8 mouse cellular contexts compared by ENCODE assay signal in genomic region chr14:21659652-21660051, GRCm38 (mm10). TPM values are rescaled to one million over a fixed set of nuclear protein-coding genes. Genes with fewer than 3 reads are reported as not detected.
DNase-seq lines count a peak whose midpoint lies in the region; ATAC-seq lines count a peak whose summit lies in the region.

No protein-coding gene starts in this region.

- H3K27me3 ChIP-seq in forebrain, embryonic 12.5 days, result no peaks in the 10 kb centered on the region
- no peaks in the 10 kb centered on the region for H3K27me3 ChIP-seq in hindbrain, embryonic 14.5 days (ENCODE audit: control insufficient read depth, insufficient read depth, low read length)
- H3K27me3 ChIP-seq in limb, embryonic 13.5 days, result no peaks in the 10 kb centered on the region
- H3K27me3 ChIP-seq in midbrain, embryonic 15.5 days (replicated peaks), result no peaks in the 10 kb centered on the region

- 27% methylated on average over 5 of the region's 5 CpGs for WGBS in forebrain, embryonic 12.5 days
- 25% methylated on average over 5 of the region's 5 CpGs for WGBS in hindbrain, embryonic 14.5 days
- 14% methylated on average over 5 of the region's 5 CpGs for WGBS in limb, embryonic 13.5 days
- WGBS in midbrain, embryonic 15.5 days, result 24% methylated on average over 5 of the region's 5 CpGs

- DNase-seq in right cerebral cortex, adult 18-20 months, result peak; percentile 63
- DNase-seq in right cerebral cortex, postnatal 25 days, result no peak
- peak; percentile 52 for DNase-seq in c-Kit-positive CD71-positive TER-119-positive erythroid progenitor cells, embryonic 14.5 days (ENCODE audit: low spot score)
- peak; percentile 75 for DNase-seq in hindbrain, embryonic 14.5 days (ENCODE audit: low spot score)
- peak; percentile 78 for DNase-seq in testis, postnatal 10 days (ENCODE audit: low spot score)

- H3K4me2 ChIP-seq in forebrain, embryonic 12.5 days, result no peak overlapping the region
- no peak overlapping the region for H3K4me2 ChIP-seq in hindbrain, embryonic 14.5 days (replicated peaks)
- no peak overlapping the region for H3K4me2 ChIP-seq in limb, embryonic 13.5 days (replicated peaks)
- H3K4me2 ChIP-seq in midbrain, embryonic 15.5 days, result no peak overlapping the region

- peak; percentile 86 for ATAC-seq in forebrain, embryonic 12.5 days (ENCODE audit: low FRiP score)
- ATAC-seq in hindbrain, embryonic 14.5 days (ENCODE audit: low FRiP score), result peak; percentile 77
- peak; percentile 78 for ATAC-seq in limb, embryonic 13.5 days (ENCODE audit: low FRiP score, low read depth)
- peak; percentile 84 for ATAC-seq in midbrain, embryonic 15.5 days (replicated peaks)

- H3K9me3 ChIP-seq in forebrain, embryonic 12.5 days, result no peaks in the 10 kb centered on the region
- no peaks in the 10 kb centered on the region for H3K9me3 ChIP-seq in hindbrain, embryonic 14.5 days (ENCODE audit: control insufficient read depth, low read length)
- no peaks in the 10 kb centered on the region for H3K9me3 ChIP-seq in limb, embryonic 13.5 days
- no peaks in the 10 kb centered on the region for H3K9me3 ChIP-seq in midbrain, embryonic 15.5 days

- H3K36me3 ChIP-seq in forebrain, embryonic 12.5 days (replicated peaks), result peaks cover 60% of the 10 kb centered on the region
- H3K36me3 ChIP-seq in hindbrain, embryonic 14.5 days (replicated peaks; ENCODE audit: control insufficient read depth, insufficient read depth), result peaks cover 41% of the 10 kb centered on the region
- H3K36me3 ChIP-seq in limb, embryonic 13.5 days, result peaks cover 58% of the 10 kb centered on the region
- H3K36me3 ChIP-seq in midbrain, embryonic 15.5 days (replicated peaks), result peaks cover 3% of the 10 kb centered on the region; the same call in 1 of the 2 replicates

- peaks cover 23% of the 10 kb centered on the region for H3K4me1 ChIP-seq in forebrain, embryonic 12.5 days
- no peaks in the 10 kb centered on the region for H3K4me1 ChIP-seq in hindbrain, embryonic 14.5 days (replicated peaks; ENCODE audit: control insufficient read depth, insufficient read depth, low read length)
- peaks cover 44% of the 10 kb centered on the region for H3K4me1 ChIP-seq in limb, embryonic 13.5 days
- H3K4me1 ChIP-seq in midbrain, embryonic 15.5 days, result peaks cover 8% of the 10 kb centered on the region; the same call in 1 of the 2 replicates

- no peak overlapping the region for H3K9ac ChIP-seq in forebrain, embryonic 12.5 days
- H3K9ac ChIP-seq in hindbrain, embryonic 14.5 days, result no peak overlapping the region
- H3K9ac ChIP-seq in limb, embryonic 13.5 days, result no peak overlapping the region
- H3K9ac ChIP-seq in midbrain, embryonic 15.5 days, result no peak overlapping the region

- no peak overlapping the region for H3K4me3 ChIP-seq in forebrain, embryonic 12.5 days (replicated peaks)
- H3K4me3 ChIP-seq in hindbrain, embryonic 14.5 days (replicated peaks; ENCODE audit: low read length), result no peak overlapping the region
- no peak overlapping the region for H3K4me3 ChIP-seq in limb, embryonic 13.5 days
- H3K4me3 ChIP-seq in midbrain, embryonic 15.5 days, result no peak overlapping the region

- H3K27ac ChIP-seq in forebrain, embryonic 12.5 days, result peak overlapping the region; percentile 42; the same call in 1 of the 2 replicates
- H3K27ac ChIP-seq in hindbrain, embryonic 14.5 days, result no peak overlapping the region
- no peak overlapping the region for H3K27ac ChIP-seq in limb, embryonic 13.5 days
- no peak overlapping the region for H3K27ac ChIP-seq in midbrain, embryonic 15.5 days

RNA-seq across cellular contexts. Expression of gene Dupd1, which starts 54.7 kb away (rescaled TPM):
- not detected in 2 replicates for polyA plus RNA-seq in forebrain, embryonic 12.5 days (2016; fragmentation: Nextera tagmentation; extraction: Ambion mirVana)
- polyA plus RNA-seq in hindbrain, embryonic 14.5 days (2014; fragmentation: Nextera tagmentation; extraction: Ambion mirVana), result not detected in 2 replicates
- polyA plus RNA-seq in limb, embryonic 13.5 days (2015; fragmentation: Nextera tagmentation; extraction: Ambion mirVana), result 0.97 and 1.2 TPM in 2 replicates
- 0.15 TPM in 1 of 2 replicates, not detected in the other for polyA plus RNA-seq in midbrain, embryonic 15.5 days (2015; fragmentation: Nextera tagmentation; extraction: Ambion mirVana)
